Mouse (Mus musculus) liver, embryonic 14.5 days (tissue): ENCODE measurements at regions not wholly inside any gene's neighbourhood (a gene's known extent, or its start where the extent isn't known, plus 50 kb on each side); places are given as distances from the start of the nearest gene placed in this dataset.

Experiments
- ATAC-seq: fragments of 200-750 bp; cut with Nextera tagmentation; 2 replicates; pipeline ENCODE4 v1.8.0; 2017; ENCODE audit warnings: moderate number of reproducible peaks, mild to moderate bottlenecking, moderate library complexity; ENCODE audit not compliant: insufficient read depth
- DNase-seq, 3 experiments: peaks; one replicate each; pipeline ENCODE4 v3.0.0-alpha.2; 2012 to 2013; ENCODE audit warnings: low read depth in 3 of 3, low spot score in 3 of 3
- H3K27ac ChIP-seq: fragments of 300-500 bp; sonication (generic); 2 replicates; pipeline ENCODE4 v1.5.1; 2014; ENCODE audit warnings: moderate library complexity, mild to moderate bottlenecking, control low read depth, inconsistent platforms
- H3K27me3 ChIP-seq: fragments of 300-500 bp; sonication (generic); 2 replicates; pipeline ENCODE4 v1.6.1; 2014; ENCODE audit warnings: mild to moderate bottlenecking, low read length, moderate library complexity; ENCODE audit not compliant: control insufficient read depth, insufficient read depth
- H3K36me3 ChIP-seq: fragments of 300-500 bp; sonication (generic); replicated peaks from 2 replicates; pipeline ENCODE4 v1.6.1; 2014; ENCODE audit warnings: low read depth; ENCODE audit not compliant: control insufficient read depth, insufficient read depth
- H3K4me1 ChIP-seq, 2 experiments: fragments of 200-500 bp in 1 of 2; fragments of 300-500 bp in 1 of 2; sonication (generic) in 1 of 2; replicated peaks; 2 replicates each; pipeline ENCODE4 v1.6.1; 2012 to 2014; ENCODE audit warnings: antibody characterized with exemption in 1 of 2, inconsistent platforms in 1 of 2, low read length in 1 of 2; ENCODE audit not compliant: control insufficient read depth in 2 of 2, insufficient read depth in 2 of 2
- H3K4me2 ChIP-seq: fragments of 300-500 bp; sonication (generic); 2 replicates; pipeline ENCODE4 v1.6.1; 2014; ENCODE audit warnings: low read depth, mild to moderate bottlenecking, control low read depth, moderate library complexity
- H3K4me3 ChIP-seq, 2 experiments: fragments of 200-500 bp in 1 of 2; fragments of 300-500 bp in 1 of 2; sonication (generic) in 1 of 2; 2 replicates each; pipeline ENCODE4 v1.5.1; 2012 to 2014; ENCODE audit warnings: low read depth in 2 of 2, low read length in 2 of 2, mild to moderate bottlenecking in 2 of 2, control low read depth in 1 of 2, inconsistent platforms in 1 of 2, moderate library complexity in 1 of 2; ENCODE audit not compliant: insufficient read depth in 1 of 2
- H3K9ac ChIP-seq: fragments of 300-500 bp; sonication (generic); replicated peaks from 2 replicates; pipeline ENCODE4 v1.6.1; 2014; ENCODE audit warnings: mild to moderate bottlenecking, control low read depth, moderate library complexity
- H3K9me3 ChIP-seq: fragments of 300-500 bp; sonication (generic); 2 replicates; pipeline ENCODE4 v1.6.1; 2016; ENCODE audit warnings: low read length, mixed read lengths; ENCODE audit not compliant: control insufficient read depth
- CTCF ChIP-seq: IDR thresholded peaks from 2 replicates; pipeline ENCODE4 v1.5.1; 2016; ENCODE audit warnings: antibody characterized with exemption, low read depth, control low read depth
- EP300 ChIP-seq: IDR thresholded peaks from 2 replicates; pipeline ENCODE4 v1.6.1; 2016; ENCODE audit warnings: antibody characterized with exemption, low read depth
- WGBS: fragments of 180-500 bp; shearing (Covaris S2); extraction: QIAGEN DNeasy Blood & Tissue Kit; methylation state at CpG from one replicate; pipeline ENCODE4 v1.1.7; 2014; ENCODE audit not compliant: insufficient replicate concordance; 5-methylcytosine and 5-hydroxymethylcytosine counted together

- no peak for DNase-seq
- TF ChIP-seq CTCF (no peak), EP300 (no peak)
- Histone ChIP-seq H3K27me3 (no peaks in the 10 kb centered on the region), H3K36me3 (no peaks in the 10 kb centered on the region), H3K4me1 (no peaks in the 10 kb centered on the region), H3K4me3 (no peak overlapping the region), H3K9me3 (no peaks in the 10 kb centered on the region), H3K9ac (no peak overlapping the region), H3K27ac (no peak overlapping the region), H3K4me2 (no peak overlapping the region)
- ATAC-seq = no peak
- 64% methylated on average over 6 of the region's 6 CpGs for WGBS
Measured at GRCm38 (mm10) chr1:152188700-152189099, 98.8 kb upstream of the 1700025G04Rik start.

- TF ChIP-seq EP300 = no peak
- no peak for TF ChIP-seq CTCF
- 43% methylated on average over 3 of the region's 3 CpGs for WGBS
- no peak overlapping the region for H3K27ac ChIP-seq
- no peaks in the 10 kb centered on the region for H3K4me1 ChIP-seq
- no peak overlapping the region for H3K9ac ChIP-seq
- H3K27me3 ChIP-seq = no peaks in the 10 kb centered on the region
- no peak for DNase-seq
- no peaks in the 10 kb centered on the region for H3K36me3 ChIP-seq
- H3K4me2 ChIP-seq = no peak overlapping the region
- ATAC-seq = no peak
- no peak overlapping the region for H3K4me3 ChIP-seq
- H3K9me3 ChIP-seq = no peaks in the 10 kb centered on the region
Measured at GRCm38 (mm10) chr1:152184956-152185355, 95.0 kb upstream of the 1700025G04Rik start.

- Histone ChIP-seq H3K36me3 (no peaks in the 10 kb centered on the region), H3K9me3 (no peaks in the 10 kb centered on the region), H3K27ac (no peak overlapping the region), H3K9ac (no peak overlapping the region), H3K4me3 (no peak overlapping the region), H3K27me3 (no peaks in the 10 kb centered on the region), H3K4me1 (no peaks in the 10 kb centered on the region), H3K4me2 (no peak overlapping the region)
- WGBS = 65% methylated on average over 9 of the region's 9 CpGs
- ATAC-seq (no peak), DNase-seq (no peak)
- no peak for TF ChIP-seq CTCF
- TF ChIP-seq EP300 = no peak
Measured at GRCm38 (mm10) chr1:152176267-152176970, 86.5 kb upstream of the 1700025G04Rik start.

GRCm38 (mm10) chr1:152175691-152176090 lies 85.8 kb upstream of the 1700025G04Rik start:
- H3K36me3 ChIP-seq = no peaks in the 10 kb centered on the region
- no peaks in the 10 kb centered on the region for H3K9me3 ChIP-seq
- no peak overlapping the region for H3K4me3 ChIP-seq
- no peak overlapping the region for H3K9ac ChIP-seq
- DNase-seq (no peak), ATAC-seq (no peak)
- WGBS = 64% methylated on average over 3 of the region's 3 CpGs
- no peak for TF ChIP-seq CTCF
- no peak for TF ChIP-seq EP300
- no peaks in the 10 kb centered on the region for H3K4me1 ChIP-seq
- H3K27ac ChIP-seq = no peak overlapping the region
- no peak overlapping the region for H3K4me2 ChIP-seq
- H3K27me3 ChIP-seq = no peaks in the 10 kb centered on the region

- no peak for DNase-seq
- WGBS = 72% methylated on average over 4 of the region's 4 CpGs
- ATAC-seq = no peak
- no peaks in the 10 kb centered on the region for H3K4me1 ChIP-seq
- H3K36me3 ChIP-seq = no peaks in the 10 kb centered on the region
- H3K9me3 ChIP-seq = no peaks in the 10 kb centered on the region
- no peak overlapping the region for H3K27ac ChIP-seq
- H3K27me3 ChIP-seq = no peaks in the 10 kb centered on the region
- no peak for TF ChIP-seq CTCF
- no peak for TF ChIP-seq EP300
- no peak overlapping the region for H3K4me2 ChIP-seq
- H3K4me3 ChIP-seq = no peak overlapping the region
- no peak overlapping the region for H3K9ac ChIP-seq
Measured at GRCm38 (mm10) chr1:152174464-152174863, 84.5 kb upstream of the 1700025G04Rik start.
